In genomic region chr6:146855185-146855584, GRCm38 (mm10) we compare ENCODE assay signal across 10 mouse cellular contexts. TPM values are rescaled to one million over a fixed set of nuclear protein-coding genes. Genes with fewer than 3 reads are reported as not detected.
A peak's percentile ranks its signal among the peaks of the same experiment; 100 is the strongest.
DNase-seq lines count a peak whose midpoint lies in the region; ATAC-seq and TF ChIP-seq lines count a peak whose summit lies in the region.
"Had no signal": no experiment of that assay in that cellular context is flagged by ENCODE, and none has a peak within 500 bp of the region (broad histone marks: within the 10 kb centered on the region; RNA-seq: fewer than 3 reads in every experiment).

No protein-coding gene starts in this region.

- TF ChIP-seq EP300 in MEL (IDR thresholded peaks at IDR 0.05; ENCODE audit: low read depth in 1 of 2, low read length in 2 of 2) = no peak

- H3K4me2 ChIP-seq in kidney, embryonic 15.5 days = no peak overlapping the region
- no peak overlapping the region for H3K4me2 ChIP-seq in embryonic facial prominence, embryonic 15.5 days (replicated peaks)
- H3K4me2 ChIP-seq: lung, embryonic 14.5 days had no signal

- WGBS in kidney, embryonic 15.5 days = 98% methylated on average over 9 of the region's 9 CpGs
- 92% methylated on average over 9 of the region's 9 CpGs for WGBS in embryonic facial prominence, embryonic 15.5 days
- WGBS in thymus, adult 2 months = 96% methylated on average over 9 of the region's 9 CpGs

- H3K4me3 ChIP-seq in kidney, embryonic 15.5 days (replicated peaks) = no peak overlapping the region
- no peak overlapping the region for H3K4me3 ChIP-seq in MEL (ENCODE audit: control insufficient read depth in 1 of 2, insufficient read depth in 1 of 2, low read depth in 2 of 2, low read length in 2 of 2)
- H3K4me3 ChIP-seq in embryonic facial prominence, embryonic 15.5 days (replicated peaks) = no peak overlapping the region
- no peak overlapping the region for H3K4me3 ChIP-seq in thymus, adult 2 months (ENCODE audit: control insufficient read depth, insufficient read depth, low read length)
- H3K4me3 ChIP-seq: myocyte had no signal

- intact Hi-C loops in gastrocnemius, postnatal 36 days (cut with DNase I) = no loop called here

- DNase-seq in kidney, adult 9 months = no peak
- peak; percentile 49 for DNase-seq in MEL (ENCODE audit: low read depth, low spot score)
- DNase-seq in gastrocnemius, postnatal 36 days = no peak
- no peak for DNase-seq in thymus, adult 2 months
- DNase-seq: kidney, adult 18-20 months; lung, embryonic 14.5 days had no signal

- H3K9ac ChIP-seq in kidney, embryonic 15.5 days = no peak overlapping the region
- H3K9ac ChIP-seq in MEL (ENCODE audit: control insufficient read depth, low read depth, low read length, poor library complexity, severe bottlenecking) = no peak overlapping the region
- no peak overlapping the region for H3K9ac ChIP-seq in embryonic facial prominence, embryonic 15.5 days
- H3K9ac ChIP-seq: lung, embryonic 14.5 days had no signal

- no peak for TF ChIP-seq RAD21 in MEL (IDR thresholded peaks at IDR 0.05; ENCODE audit: low read depth, low read length)

- no peak for TF ChIP-seq POLR2A in MEL (IDR thresholded peaks at IDR 0.05; ENCODE audit: control insufficient read depth in 1 of 2, insufficient read depth in 1 of 2, low read depth in 1 of 2, low read length in 2 of 2, poor library complexity in 1 of 2)
- TF ChIP-seq POLR2A in thymus, adult 2 months (IDR thresholded peaks at IDR 0.05; ENCODE audit: control insufficient read depth, extremely low read depth, insufficient read depth, low read length, poor library complexity) = no peak

- H3K27ac ChIP-seq in kidney, embryonic 15.5 days = no peak overlapping the region
- H3K27ac ChIP-seq in MEL (ENCODE audit: control insufficient read depth, low read depth, low read length) = no peak overlapping the region
- H3K27ac ChIP-seq in embryonic facial prominence, embryonic 15.5 days (replicated peaks) = no peak overlapping the region
- H3K27ac ChIP-seq in thymus, adult 2 months (ENCODE audit: control insufficient read depth, insufficient read depth, low read length) = no peak overlapping the region

- H3K4me1 ChIP-seq in kidney, embryonic 15.5 days = no peaks in the 10 kb centered on the region
- peaks cover 18 to 23% of the 10 kb centered on the region in 2 experiments for H3K4me1 ChIP-seq in MEL (ENCODE audit: control insufficient read depth in 1 of 2, insufficient read depth in 2 of 2, low read length in 2 of 2)
- 0 out of 2 replicates have a peak, but pooled peaks cover 3% of the 10 kb centered on the region for H3K4me1 ChIP-seq in embryonic facial prominence, embryonic 15.5 days
- H3K4me1 ChIP-seq in thymus, adult 2 months (replicated peaks; ENCODE audit: control insufficient read depth, insufficient read depth, low read length) = no peaks in the 10 kb centered on the region

- no peaks in the 10 kb centered on the region for H3K9me3 ChIP-seq in kidney, embryonic 15.5 days (replicated peaks)
- no peaks in the 10 kb centered on the region for H3K9me3 ChIP-seq in MEL (replicated peaks; ENCODE audit: insufficient read depth, low read length)
- no peaks in the 10 kb centered on the region for H3K9me3 ChIP-seq in embryonic facial prominence, embryonic 15.5 days (replicated peaks)

- TF ChIP-seq CTCF in MEL (IDR thresholded peaks at IDR 0.05 in 2 of 3, conservative IDR thresholded peaks at IDR 0.05 in 1 of 3; ENCODE audit: control insufficient read depth in 1 of 3, insufficient read depth in 1 of 3, low read depth in 2 of 3, low read length in 3 of 3, poor library complexity in 1 of 3, severe bottlenecking in 1 of 3) = no peak
- no peak for TF ChIP-seq CTCF in thymus, adult 2 months (IDR thresholded peaks at IDR 0.05; ENCODE audit: borderline replicate concordance, control insufficient read depth, extremely low read depth, insufficient read depth, low read length, poor library complexity)

- H3K27me3 ChIP-seq in kidney, embryonic 15.5 days = no peaks in the 10 kb centered on the region
- no peaks in the 10 kb centered on the region for H3K27me3 ChIP-seq in MEL (ENCODE audit: control insufficient read depth in 1 of 2, insufficient read depth in 2 of 2, low read length in 2 of 2)
- H3K27me3 ChIP-seq in embryonic facial prominence, embryonic 15.5 days = no peaks in the 10 kb centered on the region
- H3K27me3 ChIP-seq in thymus, adult 2 months (ENCODE audit: control insufficient read depth, insufficient read depth, low read length) = no peaks in the 10 kb centered on the region

- H3K79me2 ChIP-seq in MEL (ENCODE audit: control insufficient read depth, insufficient read depth, low read length, poor library complexity) = no peaks in the 10 kb centered on the region

- ATAC-seq in kidney, embryonic 15.5 days (replicated peaks; ENCODE audit: low FRiP score) = 0 out of 2 replicates have a peak, but pooled peaks have one; percentile 25
- ATAC-seq in embryonic facial prominence, embryonic 15.5 days (ENCODE audit: insufficient number of reproducible peaks, low FRiP score, low TSS enrichment, low read depth) = 0 out of 2 replicates have a peak, but pooled peaks have one; percentile 47
- peak; percentile 37; the same call in 1 of the 2 replicates for ATAC-seq in megakaryocyte, adult 5-6 weeks (ENCODE audit: poor library complexity, severe bottlenecking)

- no peaks in the 10 kb centered on the region for H3K36me3 ChIP-seq in kidney, embryonic 15.5 days
- H3K36me3 ChIP-seq in MEL (ENCODE audit: control insufficient read depth in 1 of 2, insufficient read depth in 2 of 2, low read length in 2 of 2) = peaks cover 0 to 22% of the 10 kb centered on the region in 2 experiments; a peak in 2 of 4 replicates
- no peaks in the 10 kb centered on the region for H3K36me3 ChIP-seq in embryonic facial prominence, embryonic 15.5 days
- H3K36me3 ChIP-seq in thymus, adult 2 months (ENCODE audit: control insufficient read depth, insufficient read depth, low read length) = no peaks in the 10 kb centered on the region

TF ChIP-seq in MEL, 35 proteins besides CTCF, POLR2A, EP300 and RAD21 (continues in another document):
- TF ChIP-seq USF1 (IDR thresholded peaks at IDR 0.05; ENCODE audit: low read depth, low read length) (no peak), ZNF384 (IDR thresholded peaks at IDR 0.05; ENCODE audit: low read depth, low read length) (no peak), NELFE (IDR thresholded peaks at IDR 0.05; ENCODE audit: low read depth, low read length) (no peak), SIN3A (IDR thresholded peaks at IDR 0.05; ENCODE audit: low read length) (no peak), TAL1 (IDR thresholded peaks at IDR 0.05; ENCODE audit: low read length) (no peak), MYC (IDR thresholded peaks at IDR 0.05; ENCODE audit: low read depth, low read length) (no peak), NRF1 (IDR thresholded peaks at IDR 0.05; ENCODE audit: insufficient read depth, low read depth, low read length, poor library complexity, severe bottlenecking) (no peak), SMC3 (IDR thresholded peaks at IDR 0.05; ENCODE audit: low read depth, low read length) (no peak), GATA1 (IDR thresholded peaks at IDR 0.05; ENCODE audit: low read depth, low read length) (no peak), JUND (IDR thresholded peaks at IDR 0.05; ENCODE audit: low read depth, low read length) (no peak), ZC3H11A (IDR thresholded peaks at IDR 0.05; ENCODE audit: low read depth, low read length) (no peak), USF2 (IDR thresholded peaks at IDR 0.05; ENCODE audit: borderline replicate concordance in 1 of 2, insufficient read depth in 1 of 2, low read depth in 1 of 2, low read length in 2 of 2) (no peak), MEF2A (IDR thresholded peaks at IDR 0.05; ENCODE audit: extremely low read depth, insufficient replicate concordance, low read depth, low read length, poor library complexity, severe bottlenecking) (no peak), E2F4 (IDR thresholded peaks at IDR 0.05; ENCODE audit: borderline replicate concordance, low read depth, low read length) (no peak), BHLHE40 (IDR thresholded peaks at IDR 0.05; ENCODE audit: borderline replicate concordance, low read depth, low read length) (no peak), TCF12 (IDR thresholded peaks at IDR 0.05; ENCODE audit: low read depth, low read length) (no peak), GABPA (IDR thresholded peaks at IDR 0.05; ENCODE audit: low read depth, low read length) (no peak)

RNA-seq across cellular contexts. Expression of gene Smco2, which starts 5.3 kb away (rescaled TPM):
- not detected in 2 replicates for polyA plus RNA-seq in kidney, embryonic 15.5 days (2015; fragmentation: Nextera tagmentation; extraction: Ambion mirVana)
- not detected in 2 replicates for total RNA-seq in MEL (2012; rRNA removed)
- polyA plus RNA-seq in MEL (2012; ENCODE audit: insufficient read depth in 1 of 2, insufficient read length in 2 of 2, low read depth in 1 of 2, low replicate concordance in 2 of 2, missing spikeins in 1 of 2) = not detected
- not detected in 2 replicates for polyA plus RNA-seq in embryonic facial prominence, embryonic 15.5 days (2015; fragmentation: Nextera tagmentation; extraction: Ambion mirVana)
- total RNA-seq in megakaryocyte, adult 5-6 weeks (2015) = not detected in 2 replicates
- total RNA-seq in megakaryocyte, adult 5-6 weeks (2017) = not detected in 2 replicates
- total RNA-seq in gastrocnemius, postnatal 36 days (2021) = not detected
- polyA plus RNA-seq in thymus, adult 2 months (2012; rRNA removed) = 0.42 TPM in 1 of 2 replicates, not detected in the other
- polyA plus RNA-seq: lung, embryonic 14.5 days; myocyte had no signal

RNA-seq across cellular contexts. Expression of gene Ppfibp1, which starts 33.1 kb away (rescaled TPM):
- polyA plus RNA-seq in kidney, embryonic 15.5 days (2015; fragmentation: Nextera tagmentation; extraction: Ambion mirVana) = 68.3 and 73.6 TPM in 2 replicates
- total RNA-seq in MEL (2012; rRNA removed) = 12.2 and 13.8 TPM in 2 replicates
- polyA plus RNA-seq in MEL (2012; ENCODE audit: insufficient read depth in 1 of 2, insufficient read length in 2 of 2, low read depth in 1 of 2, low replicate concordance in 2 of 2, missing spikeins in 1 of 2) = 10 to 100 TPM in 1 of 2 experiments, not detected in 1; 14.6 TPM
- 54.2 and 54.6 TPM in 2 replicates for polyA plus RNA-seq in embryonic facial prominence, embryonic 15.5 days (2015; fragmentation: Nextera tagmentation; extraction: Ambion mirVana)
- total RNA-seq in megakaryocyte, adult 5-6 weeks (2015) = 4.0 and 5.0 TPM in 2 replicates
- total RNA-seq in megakaryocyte, adult 5-6 weeks (2017) = 10.5 and 11.9 TPM in 2 replicates
- total RNA-seq in gastrocnemius, postnatal 36 days (2021) = 10 to 100 TPM; 36.7 to 37.6 TPM
- polyA plus RNA-seq in thymus, adult 2 months (2012; rRNA removed) = 4.2 and 5.0 TPM in 2 replicates

RNA-seq across cellular contexts. Expression of gene Arntl2, which starts 59.3 kb away (rescaled TPM):
- 2.3 and 4.2 TPM in 2 replicates for polyA plus RNA-seq in kidney, embryonic 15.5 days (2015; fragmentation: Nextera tagmentation; extraction: Ambion mirVana)
- 16.8 and 20.2 TPM in 2 replicates for total RNA-seq in MEL (2012; rRNA removed)
- polyA plus RNA-seq in MEL (2012; ENCODE audit: insufficient read depth in 1 of 2, insufficient read length in 2 of 2, low read depth in 1 of 2, low replicate concordance in 2 of 2, missing spikeins in 1 of 2) = 10 to 100 TPM in 1 of 2 experiments, not detected in 1; 20.6 TPM
- polyA plus RNA-seq in embryonic facial prominence, embryonic 15.5 days (2015; fragmentation: Nextera tagmentation; extraction: Ambion mirVana) = 7.2 and 11.5 TPM in 2 replicates
- 0.04 and 0.16 TPM in 2 replicates for total RNA-seq in megakaryocyte, adult 5-6 weeks (2015)
- total RNA-seq in megakaryocyte, adult 5-6 weeks (2017) = not detected in 2 replicates
- total RNA-seq in gastrocnemius, postnatal 36 days (2021) = 1 to 10 TPM in 1 of 2 experiments, under 1 TPM in 1; 0.39 to 1.3 TPM
- polyA plus RNA-seq in thymus, adult 2 months (2012; rRNA removed) = 5.2 and 6.2 TPM in 2 replicates
